Mouse (Mus musculus): Measurements from ENCODE around the gene Vbp1.

The Vbp1 gene

DNA sequence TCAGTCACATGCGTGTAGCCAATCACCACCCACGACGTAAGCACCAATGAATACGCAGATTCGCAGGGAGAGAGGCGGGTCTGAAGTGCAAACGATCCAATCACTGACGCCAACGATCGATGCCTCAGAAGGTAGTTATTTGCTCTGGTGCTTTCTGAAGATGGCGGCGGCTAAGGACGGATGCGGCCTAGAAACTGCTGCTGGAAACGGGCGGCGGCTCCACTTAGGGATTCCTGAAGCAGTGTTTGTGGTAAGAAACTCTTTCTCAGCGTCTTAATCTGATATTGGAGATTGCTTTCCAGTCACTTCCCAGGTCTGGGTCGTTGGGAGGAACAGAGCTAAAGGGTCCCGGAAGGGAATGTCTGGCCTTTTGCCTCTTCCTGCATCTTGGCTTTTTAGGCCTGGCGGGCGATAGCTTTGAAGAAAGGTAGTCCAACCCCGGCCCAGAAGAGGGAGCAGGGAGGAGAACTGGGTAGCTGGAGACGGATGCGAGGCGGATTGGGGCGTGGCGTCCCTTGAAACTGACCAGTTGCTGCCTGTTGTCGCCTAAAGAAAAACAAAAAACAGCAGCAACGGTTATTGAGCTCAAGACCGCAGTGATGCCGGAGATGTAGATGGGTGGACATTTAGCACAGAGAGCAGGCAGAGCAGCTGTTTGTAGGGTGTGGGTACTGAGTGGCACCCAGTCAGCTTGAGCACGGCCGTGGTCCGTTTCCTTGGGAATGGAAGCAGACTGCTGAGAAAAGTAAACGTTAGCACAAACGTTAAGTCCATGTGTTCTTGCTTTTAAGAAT is at the start of gene Vbp1:
Gene Vbp1, plus strand, starts transcription at position 121 of the 794 bp plus-strand sequence.
- DNase-seq (ENCODE audit: low read depth, low spot score): peak; percentile 82

DNA sequence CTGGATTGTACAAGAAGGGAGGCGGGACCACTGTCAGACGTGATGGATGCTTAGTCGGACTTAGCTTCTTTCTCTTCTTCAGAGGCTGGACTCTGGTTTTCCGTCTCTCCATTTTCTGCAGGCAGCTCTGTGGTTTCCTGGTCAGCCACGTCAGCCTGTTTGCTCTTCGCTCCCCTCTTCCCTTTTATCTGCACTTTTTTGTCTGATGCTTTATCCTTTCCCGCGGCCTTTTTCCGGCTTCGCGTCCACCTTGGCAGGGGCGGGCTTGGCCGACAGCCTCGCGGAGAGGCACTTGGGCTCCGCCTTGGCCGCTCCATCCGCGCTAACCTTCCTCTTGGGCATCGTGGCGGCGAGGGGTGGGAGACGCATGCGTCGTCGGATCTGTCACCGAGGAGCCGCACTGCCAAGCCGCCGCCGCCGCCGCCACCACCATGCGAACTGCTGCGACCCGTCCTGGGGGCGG is 38.9 kb upstream of the Vbp1 start:
- DNase-seq (ENCODE audit: low read depth, low spot score): peak; percentile 14

DNA sequence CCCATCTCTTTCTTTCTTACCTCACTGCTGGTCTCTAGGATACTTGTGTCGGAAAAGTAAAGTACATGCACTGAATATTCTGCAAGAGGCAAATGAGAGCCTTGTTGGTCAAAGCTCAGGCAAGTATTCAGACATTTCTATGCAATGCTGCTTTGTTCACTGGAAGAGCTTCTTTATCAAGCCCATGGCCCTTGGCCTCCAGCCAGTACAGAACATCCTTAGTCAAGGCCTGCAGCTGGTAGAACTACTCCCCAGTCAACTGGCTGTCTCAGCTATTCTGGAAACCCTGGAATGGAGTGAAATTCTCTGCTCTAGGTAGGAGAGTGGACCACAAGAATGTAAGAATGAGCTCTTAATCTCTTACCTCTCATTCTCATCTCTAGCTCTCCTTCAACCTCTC is 24.2 kb upstream of the Vbp1 start:
- no peak for DNase-seq (ENCODE audit: low read depth, low spot score)

DNA sequence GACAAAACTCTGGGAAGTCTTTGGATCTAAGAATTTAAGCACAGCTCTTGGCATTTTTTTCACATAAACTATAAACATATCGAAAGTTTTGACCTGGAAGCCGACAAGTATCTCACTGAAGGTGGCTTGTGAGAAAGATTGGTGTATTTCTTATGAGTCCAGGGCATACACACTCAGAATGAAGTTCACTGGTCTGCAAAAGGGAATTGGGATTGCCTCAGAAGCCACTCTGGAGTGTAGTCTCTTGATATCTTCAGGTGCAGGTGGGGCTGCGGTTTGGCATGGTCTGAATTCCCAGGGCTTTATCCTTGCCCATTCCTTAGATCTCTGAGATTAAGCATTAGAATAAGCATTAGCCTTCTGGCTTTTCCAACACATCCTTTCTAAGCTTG is 316 bp upstream of the Vbp1 start:
- no peak for DNase-seq (ENCODE audit: low read depth, low spot score)

DNA sequence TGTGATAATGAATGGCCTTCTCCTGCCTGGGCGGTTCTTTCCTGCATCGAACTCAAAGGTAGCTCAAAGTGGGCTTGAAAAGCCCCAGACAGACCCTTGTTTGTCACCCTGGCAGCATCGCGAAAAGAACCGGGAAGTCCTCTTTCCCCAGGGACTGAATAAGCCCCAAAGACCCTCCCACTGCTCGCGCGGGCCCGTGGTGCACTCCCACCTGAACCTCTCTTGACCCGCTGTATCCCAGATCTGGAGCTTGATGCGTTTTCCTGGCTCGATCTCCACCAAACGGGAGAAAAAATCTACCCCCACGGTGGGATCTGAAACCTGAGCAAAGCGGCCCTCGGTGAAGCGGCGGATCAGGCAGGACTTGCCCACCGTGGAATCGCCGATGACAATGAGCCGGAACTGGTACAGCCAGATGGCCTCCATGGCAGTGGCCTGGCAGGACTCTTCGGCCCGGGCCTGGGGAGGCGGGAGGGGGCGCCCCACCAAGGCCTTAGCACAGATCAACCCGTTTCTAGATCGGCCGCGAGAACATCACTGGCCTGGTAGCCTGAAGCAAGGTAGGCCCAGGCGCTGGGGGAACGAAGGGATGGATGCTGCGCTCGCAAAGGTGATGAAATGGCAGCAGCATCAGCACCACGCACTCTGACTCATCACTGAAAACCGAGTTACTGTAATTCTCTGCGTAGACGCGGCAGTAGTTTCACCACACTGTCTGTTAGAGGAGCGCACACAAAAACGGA is 63.7 kb downstream of the Vbp1 start, which contains the start of gene Rab39b:
Gene Rab39b, minus strand, starts transcription at position 650 of the 743 bp plus-strand sequence.
- DNase-seq (ENCODE audit: low read depth, low spot score): peak; percentile 28

DNA sequence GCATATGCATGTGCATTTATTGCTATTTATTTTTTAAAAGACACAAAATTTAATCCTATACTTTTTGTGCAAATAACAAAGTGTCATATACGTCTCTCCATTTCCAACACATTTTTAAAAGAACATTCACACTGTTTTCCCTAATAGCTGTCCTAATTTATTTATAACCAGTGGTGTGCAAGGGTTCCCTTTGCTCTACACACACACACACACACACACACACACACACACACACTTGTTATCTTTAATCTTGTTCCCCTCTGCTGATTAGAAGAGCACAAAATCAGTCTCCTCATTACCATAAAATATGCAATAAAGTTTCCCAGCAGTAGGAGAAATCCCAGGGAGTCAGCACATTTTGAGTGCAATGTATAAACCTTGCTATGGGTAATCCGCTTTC is 64.4 kb downstream of the Vbp1 start:
- DNase-seq (ENCODE audit: low read depth, low spot score): no peak
